Mouse (Mus musculus) adipocyte (in vitro differentiated cells): Measurements from ENCODE around the gene Gsg1l.

Experiments used
- DNase-seq: peaks from one replicate; pipeline ENCODE4 v3.0.0-alpha.2; 2016; ENCODE audit warnings: low spot score

Gsg1l gene

DNA sequence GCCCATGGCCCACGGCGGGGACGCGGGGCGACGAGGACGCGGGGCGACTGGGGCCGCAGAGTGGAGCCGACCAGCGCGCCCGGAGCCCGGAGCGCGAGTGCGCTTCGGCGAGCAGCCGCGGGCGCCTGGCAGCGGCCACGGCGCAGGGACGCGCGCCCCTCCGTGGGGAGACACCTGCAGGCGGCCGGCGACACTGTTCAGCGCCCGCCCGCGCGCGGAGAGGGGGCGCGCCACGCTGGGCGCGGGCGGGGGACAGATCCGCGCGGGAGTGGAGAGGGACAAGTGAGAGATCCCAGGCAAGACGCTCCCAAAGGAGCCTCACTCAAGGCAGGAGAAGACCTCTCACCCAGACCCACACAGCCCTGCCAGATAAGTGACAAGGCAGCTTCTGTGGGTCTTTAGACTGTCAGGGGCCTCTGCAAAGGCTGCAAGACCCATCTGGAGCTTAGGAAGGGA, at the start of gene Gsg1l:
TSS of gene Gsg1l (minus strand) at position 126 of the 456 bp plus-strand sequence.
- DNase-seq, result no peak

DNA sequence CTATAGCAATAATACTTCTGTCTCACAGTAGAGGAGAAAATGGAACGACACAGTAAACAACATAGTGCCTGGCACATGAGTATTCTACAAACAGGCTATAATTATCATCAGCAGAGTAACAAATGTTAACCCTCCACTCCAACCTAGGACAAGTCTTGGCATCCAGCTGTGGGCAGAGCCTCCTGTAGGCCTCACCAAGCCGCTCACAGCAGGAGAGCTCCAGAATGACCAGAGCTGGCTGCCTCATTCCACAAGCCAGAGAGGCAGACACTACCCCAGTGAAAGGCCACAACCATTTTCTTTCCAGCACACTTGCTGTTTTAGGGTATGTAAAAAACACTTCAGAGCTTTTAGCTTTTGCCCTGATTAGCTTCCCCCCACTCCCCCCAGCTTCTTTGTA, 45.5 kb upstream of the Gsg1l start:
- DNase-seq, result no peak

- DNase-seq, result no peak
Observed at GRCm38 (mm10) chr7:126126502-126126901, 44.3 kb upstream of the Gsg1l start.

DNA sequence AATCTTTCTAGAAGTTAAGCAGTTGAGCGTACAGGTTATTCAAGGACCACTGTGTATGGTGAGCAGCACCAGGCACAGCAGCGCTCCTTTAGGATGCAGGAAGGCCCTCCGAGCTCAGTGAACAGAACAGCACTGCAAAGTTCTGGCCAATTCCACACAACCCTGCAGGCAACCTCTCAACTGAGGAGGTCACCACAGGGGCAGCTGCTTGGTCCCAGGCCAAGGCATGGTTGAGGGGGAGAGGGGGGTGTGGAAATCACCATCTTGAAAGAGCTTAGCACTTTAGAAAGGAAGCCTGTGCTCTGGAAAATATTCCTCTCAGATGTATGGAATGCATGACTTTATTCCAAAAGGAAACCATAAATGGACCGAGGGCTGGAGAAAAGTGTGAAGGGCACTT, 39.3 kb upstream of the Gsg1l start:
- DNase-seq, result no peak

DNA sequence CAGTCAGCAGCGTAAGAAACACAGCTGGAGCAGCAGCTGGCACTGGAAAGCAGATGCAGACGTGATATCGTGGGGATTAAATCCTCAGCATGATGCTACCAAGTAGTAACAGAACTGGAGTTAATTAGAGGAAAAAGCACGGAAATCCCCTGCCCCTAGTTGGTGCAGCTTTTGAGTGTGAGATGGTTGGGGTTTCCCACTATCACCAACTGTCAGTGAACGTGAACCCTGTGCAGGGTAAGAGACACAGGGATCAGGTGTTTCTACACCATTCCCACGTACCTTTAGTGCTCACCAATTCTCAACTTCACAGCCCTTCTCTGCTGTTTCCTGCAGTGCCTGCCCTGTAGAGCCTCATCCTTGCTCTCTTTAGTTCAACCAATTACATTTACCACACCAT, 37.6 kb upstream of the Gsg1l start:
- DNase-seq, result no peak

GRCm38 (mm10) chr7:126113263-126113662, 31.1 kb upstream of the Gsg1l start:
- DNase-seq, result peak; percentile 2

GRCm38 (mm10) chr7:126111230-126111629, 29.0 kb upstream of the Gsg1l start:
- DNase-seq, result no peak

DNA sequence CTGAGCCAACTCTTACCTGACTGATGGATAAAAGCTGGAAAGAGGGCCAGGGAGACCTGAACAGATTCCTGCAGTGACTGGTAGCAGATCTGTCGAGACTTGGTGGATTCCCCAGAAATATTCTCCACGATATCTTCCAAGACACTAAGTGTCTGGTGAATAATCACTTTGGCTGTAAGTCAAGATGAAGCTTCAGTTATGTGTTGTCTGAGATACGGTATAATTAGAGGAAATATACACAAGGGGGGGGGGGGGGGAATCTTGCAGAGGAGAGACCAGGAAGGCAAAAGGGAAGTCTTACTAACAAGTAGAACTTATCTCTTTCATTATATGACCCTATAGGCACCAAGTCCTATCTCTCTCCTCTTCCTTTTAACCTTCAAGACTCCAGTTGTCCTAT, 27.7 kb upstream of the Gsg1l start:
- DNase-seq, result no peak

GRCm38 (mm10) chr7:126100440-126100839, 18.2 kb upstream of the Gsg1l start:
- DNase-seq, result no peak

DNA sequence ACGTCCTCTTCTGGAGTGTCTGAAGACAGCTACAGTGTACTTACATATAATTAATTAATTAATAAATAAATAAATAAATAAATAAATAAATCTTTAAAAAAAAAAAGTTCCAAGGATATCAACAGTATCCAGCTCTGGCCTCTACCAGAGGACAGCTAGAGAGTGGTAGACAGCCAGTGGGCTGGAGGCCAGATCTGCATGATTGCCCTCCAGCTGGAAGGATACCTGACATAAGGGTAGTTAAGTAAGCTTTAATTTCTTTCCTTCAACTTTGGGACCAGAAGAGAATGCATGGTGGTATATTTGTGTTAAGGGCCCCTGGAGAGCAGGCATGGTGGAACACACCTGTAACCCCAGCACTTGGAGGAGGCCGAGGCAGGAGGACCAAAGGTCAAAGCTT, 17.6 kb upstream of the Gsg1l start:
- no peak for DNase-seq

DNA sequence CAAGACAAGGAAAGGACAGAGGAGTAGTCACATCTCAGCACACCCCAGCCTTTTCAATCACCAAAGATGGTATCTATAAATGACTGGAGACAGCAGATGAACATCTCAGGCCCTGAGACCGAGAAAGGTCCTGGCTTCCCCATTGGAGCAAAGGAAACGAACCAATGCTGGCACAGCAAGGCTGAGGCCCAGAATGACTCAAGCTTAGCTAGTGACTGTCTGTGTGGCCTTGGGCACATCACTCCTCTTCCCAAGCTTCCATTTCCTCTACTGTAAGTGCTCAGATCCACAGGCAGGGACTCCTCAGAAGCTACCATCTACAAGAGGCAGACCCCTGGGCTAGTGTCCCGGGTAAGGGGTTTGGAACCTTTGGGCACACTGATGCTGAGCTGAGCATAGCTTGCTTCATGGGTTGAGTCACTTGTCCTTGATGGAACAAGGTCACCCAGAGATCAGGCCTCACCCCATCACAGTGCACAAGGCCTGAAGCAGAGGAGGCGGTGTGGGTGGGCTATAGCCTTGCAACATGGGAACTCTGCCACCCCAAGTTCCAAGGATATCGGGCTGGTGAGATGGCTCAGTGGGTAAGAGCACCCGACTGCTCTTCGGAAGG, 17.1 kb upstream of the Gsg1l start:
- DNase-seq, result no peak

DNA sequence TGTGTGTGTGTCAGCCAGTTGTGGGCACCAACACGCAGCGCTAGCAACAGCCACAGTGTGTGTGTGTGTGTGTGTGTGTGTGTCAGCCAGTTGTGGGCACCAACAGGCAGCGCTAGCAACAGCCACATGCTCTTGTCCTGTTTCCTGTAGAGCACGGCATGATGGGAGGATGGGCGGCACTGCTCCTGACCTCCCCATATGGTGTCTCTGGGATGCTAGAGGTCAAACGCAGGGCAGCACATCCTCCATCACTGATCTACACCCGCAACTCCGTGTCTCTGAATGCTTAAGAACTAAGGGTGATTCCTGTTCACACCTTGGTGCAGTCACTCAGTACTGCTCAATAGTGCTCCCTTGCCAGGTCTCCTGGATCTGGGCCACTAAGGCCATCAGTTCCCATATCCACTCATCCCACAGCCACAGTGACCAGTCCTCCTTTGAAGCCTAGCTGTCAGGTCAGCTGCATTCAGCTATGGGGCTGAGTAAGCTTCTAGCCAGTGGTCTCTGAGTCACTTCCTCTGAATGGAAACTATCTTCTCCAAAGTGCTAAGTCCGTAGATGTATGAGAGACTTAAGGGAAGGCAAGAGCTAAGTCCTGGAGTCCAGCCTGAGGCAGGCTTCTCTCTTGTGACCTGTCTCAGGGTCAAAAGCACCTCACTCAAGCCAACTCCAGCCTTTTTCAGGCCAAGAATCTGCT, 15.2 kb upstream of the Gsg1l start:
- DNase-seq, result no peak

DNA sequence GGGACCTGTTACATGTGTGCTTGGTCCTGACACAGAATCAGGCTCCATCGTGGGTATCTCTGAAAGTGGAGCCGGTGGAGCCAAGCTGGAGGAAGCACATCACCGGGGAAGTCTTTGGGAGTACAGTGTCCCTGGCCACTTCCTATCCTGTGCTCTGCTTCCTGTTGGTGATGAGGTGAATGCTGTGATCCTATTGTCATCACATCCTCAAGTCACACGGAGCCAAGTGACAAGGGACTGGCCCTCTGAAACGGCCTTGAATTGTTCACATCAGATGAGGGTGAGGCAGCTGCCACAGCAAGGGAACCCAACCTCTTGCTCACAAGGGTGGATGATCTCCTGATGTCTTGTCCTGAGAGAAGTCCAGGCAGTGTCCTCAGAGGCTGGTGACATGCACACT, 14.4 kb upstream of the Gsg1l start:
- DNase-seq, result no peak

- no peak for DNase-seq
Observed at GRCm38 (mm10) chr7:126094738-126095137, 12.5 kb upstream of the Gsg1l start.

DNA sequence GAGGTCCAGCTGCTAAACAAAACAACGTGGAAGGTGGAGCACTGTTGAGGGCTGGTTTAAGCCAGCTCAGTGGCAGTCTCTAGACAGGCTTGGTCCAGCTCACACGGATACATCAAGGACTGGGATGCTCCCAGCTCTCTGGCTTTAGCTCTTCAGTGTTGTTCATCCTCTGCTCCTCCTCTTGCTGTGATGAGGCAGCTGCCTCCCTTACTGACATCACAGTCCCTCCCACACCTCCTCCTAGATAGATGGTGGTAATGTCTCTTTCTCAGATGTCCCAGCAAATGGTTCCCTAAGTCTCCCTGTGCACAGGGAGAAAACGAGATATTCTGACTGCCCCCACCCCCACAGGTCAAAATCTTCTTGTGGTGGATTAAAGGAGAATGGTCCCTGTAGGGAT, 11.0 kb upstream of the Gsg1l start:
- no peak for DNase-seq

- peak; percentile 18 for DNase-seq
Observed at GRCm38 (mm10) chr7:126089782-126090181, 7.6 kb upstream of the Gsg1l start.

GRCm38 (mm10) chr7:126088155-126088554, 5.9 kb upstream of the Gsg1l start:
- peak; percentile 33 for DNase-seq

DNA sequence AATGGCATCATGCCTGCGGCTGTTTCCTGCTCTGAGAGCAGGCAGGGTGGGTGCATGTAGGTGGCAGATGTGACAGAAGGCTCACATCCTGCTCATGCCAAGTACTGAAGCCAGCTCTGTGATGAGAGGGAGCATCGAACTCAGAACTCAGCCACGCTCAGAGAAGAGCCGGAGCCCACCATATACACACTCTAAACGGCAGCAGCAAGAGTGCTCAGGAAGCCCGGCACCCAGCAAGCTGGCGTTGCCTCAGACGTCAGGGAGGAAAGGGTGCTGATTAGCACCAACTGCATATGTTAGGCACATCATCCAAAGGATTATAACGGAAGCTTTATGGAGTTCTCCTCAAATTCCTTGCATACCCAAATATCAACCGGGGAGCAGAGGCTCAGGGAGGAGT, 5.4 kb upstream of the Gsg1l start:
- DNase-seq, result no peak

- DNase-seq, result no peak
Observed at GRCm38 (mm10) chr7:126086321-126086741, 4.1 kb upstream of the Gsg1l start.

GRCm38 (mm10) chr7:126085154-126085553, 2.9 kb upstream of the Gsg1l start:
- no peak for DNase-seq

DNA sequence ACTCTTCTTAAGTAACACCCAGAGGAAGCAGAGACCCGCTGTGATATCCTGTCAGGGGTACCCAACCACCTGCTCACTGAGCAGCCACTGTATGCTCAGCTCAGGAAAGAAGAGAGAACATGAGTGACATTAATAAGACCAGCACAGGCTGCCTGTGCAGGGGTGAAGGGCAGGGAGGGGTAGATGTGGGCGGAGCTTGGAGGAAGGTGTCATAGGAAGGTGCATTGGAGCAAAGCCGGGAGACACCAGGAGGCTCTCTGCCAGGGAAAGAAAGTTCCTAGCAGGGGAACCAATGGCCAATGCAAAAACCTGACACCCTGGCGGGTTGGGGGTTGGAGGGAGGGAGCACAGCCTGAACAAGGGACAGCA, 1.8 kb upstream of the Gsg1l start:
- DNase-seq, result no peak

GRCm38 (mm10) chr7:126083341-126083979, 1.2 kb upstream of the Gsg1l start:
- peak; percentile 4 for DNase-seq

GRCm38 (mm10) chr7:126081727-126082285, 405 bp downstream of the Gsg1l start:
- DNase-seq, result no peak
